Mouse (Mus musculus): ENCODE data around the gene Sh3kbp1.
"Not testable (repeated sequence)": the region's sequence is repeated elsewhere in the genome, so short reads cannot be mapped to it uniquely, and the experiment has no call there.

The Sh3kbp1 gene

GRCm38 (mm10) chrX:159626907-159627587 is at the start of gene Sh3kbp1:
Sh3kbp1 (plus strand) TSS chrX:159627272.
- peaks cover 5% of the 10 kb centered on the region; the same call in 1 of the 2 replicates for H3K4me1 ChIP-seq (replicated peaks; ENCODE audit: low read depth, low read length)
- no peaks in the 10 kb centered on the region for H3K36me3 ChIP-seq (ENCODE audit: insufficient read depth, low read length)
- no peak for TF ChIP-seq CTCF (conservative IDR thresholded peaks at IDR 0.05; ENCODE audit: low read length)
- no peak for TF ChIP-seq POU5F1 (IDR thresholded peaks at IDR 0.05; ENCODE audit: borderline replicate concordance, low read length)
- TF ChIP-seq NANOG (IDR thresholded peaks at IDR 0.05; ENCODE audit: borderline replicate concordance, low read length) = no peak
- H3K9me3 ChIP-seq (ENCODE audit: low read length) = no peaks in the 10 kb centered on the region
- H3K27me3 ChIP-seq (ENCODE audit: insufficient read depth, low read length) = peaks cover 43% of the 10 kb centered on the region
- H3K4me3 ChIP-seq (replicated peaks; ENCODE audit: low read length) = peak within 1 kb of the TSS; percentile 86

GRCm38 (mm10) chrX:159584738-159585137 is 42.3 kb upstream of the Sh3kbp1 start:
- H3K36me3 ChIP-seq (ENCODE audit: insufficient read depth, low read length) = peaks cover 48% of the 10 kb centered on the region
- not testable (repeated sequence) for H3K4me3 ChIP-seq (replicated peaks; ENCODE audit: low read length); H3K9me3 ChIP-seq (ENCODE audit: low read length); H3K4me1 ChIP-seq (replicated peaks; ENCODE audit: low read depth, low read length); H3K27me3 ChIP-seq (ENCODE audit: insufficient read depth, low read length)

- Histone ChIP-seq H3K4me1 (replicated peaks; ENCODE audit: low read depth, low read length) (no peaks in the 10 kb centered on the region), H3K4me3 (replicated peaks; ENCODE audit: low read length) (no peak overlapping the region), H3K27me3 (ENCODE audit: insufficient read depth, low read length) (no peaks in the 10 kb centered on the region), H3K9me3 (ENCODE audit: low read length) (no peaks in the 10 kb centered on the region), H3K36me3 (ENCODE audit: insufficient read depth, low read length) (peaks cover 45% of the 10 kb centered on the region)
- TF ChIP-seq CTCF (conservative IDR thresholded peaks at IDR 0.05; ENCODE audit: low read length) = no peak
- TF ChIP-seq POU5F1 (IDR thresholded peaks at IDR 0.05; ENCODE audit: borderline replicate concordance, low read length) = no peak
- TF ChIP-seq NANOG (IDR thresholded peaks at IDR 0.05; ENCODE audit: borderline replicate concordance, low read length) = no peak
These were observed 35.4 kb upstream of the Sh3kbp1 start for GRCm38 (mm10) chrX:159591633-159592032.

GRCm38 (mm10) chrX:159597502-159597901 is 29.6 kb upstream of the Sh3kbp1 start:
- TF ChIP-seq NANOG (IDR thresholded peaks at IDR 0.05; ENCODE audit: borderline replicate concordance, low read length) (no peak), POU5F1 (IDR thresholded peaks at IDR 0.05; ENCODE audit: borderline replicate concordance, low read length) (no peak), CTCF (conservative IDR thresholded peaks at IDR 0.05; ENCODE audit: low read length) (no peak)
- Histone ChIP-seq H3K27me3 (ENCODE audit: insufficient read depth, low read length) (no peaks in the 10 kb centered on the region), H3K36me3 (ENCODE audit: insufficient read depth, low read length) (peaks cover 9% of the 10 kb centered on the region), H3K4me1 (replicated peaks; ENCODE audit: low read depth, low read length) (no peaks in the 10 kb centered on the region), H3K4me3 (replicated peaks; ENCODE audit: low read length) (no peak overlapping the region), H3K9me3 (ENCODE audit: low read length) (no peaks in the 10 kb centered on the region)

- Histone ChIP-seq H3K27me3 (ENCODE audit: insufficient read depth, low read length) (no peaks in the 10 kb centered on the region), H3K36me3 (ENCODE audit: insufficient read depth, low read length) (no peaks in the 10 kb centered on the region), H3K4me3 (replicated peaks; ENCODE audit: low read length) (no peak overlapping the region), H3K4me1 (replicated peaks; ENCODE audit: low read depth, low read length) (no peaks in the 10 kb centered on the region), H3K9me3 (ENCODE audit: low read length) (no peaks in the 10 kb centered on the region)
- TF ChIP-seq CTCF (conservative IDR thresholded peaks at IDR 0.05; ENCODE audit: low read length) (no peak), NANOG (IDR thresholded peaks at IDR 0.05; ENCODE audit: borderline replicate concordance, low read length) (no peak), POU5F1 (IDR thresholded peaks at IDR 0.05; ENCODE audit: borderline replicate concordance, low read length) (no peak)
These were observed 22.2 kb upstream of the Sh3kbp1 start for GRCm38 (mm10) chrX:159604832-159605231.

- H3K36me3 ChIP-seq (ENCODE audit: insufficient read depth, low read length) = no peaks in the 10 kb centered on the region
These were observed 20.1 kb upstream of the Sh3kbp1 start for GRCm38 (mm10) chrX:159606936-159607335.

GRCm38 (mm10) chrX:159626208-159626906 is 715 bp upstream of the Sh3kbp1 start:
- no peaks in the 10 kb centered on the region for H3K9me3 ChIP-seq (ENCODE audit: low read length)
- TF ChIP-seq NANOG (IDR thresholded peaks at IDR 0.05; ENCODE audit: borderline replicate concordance, low read length) (no peak), POU5F1 (IDR thresholded peaks at IDR 0.05; ENCODE audit: borderline replicate concordance, low read length) (no peak)
- peaks cover 43% of the 10 kb centered on the region for H3K27me3 ChIP-seq (ENCODE audit: insufficient read depth, low read length)
- peaks cover 5% of the 10 kb centered on the region; the same call in 1 of the 2 replicates for H3K4me1 ChIP-seq (replicated peaks; ENCODE audit: low read depth, low read length)
- H3K4me3 ChIP-seq (replicated peaks; ENCODE audit: low read length) = peak overlapping the region; percentile 86
- no peaks in the 10 kb centered on the region for H3K36me3 ChIP-seq (ENCODE audit: insufficient read depth, low read length)

More at GRCm38 (mm10) chrX:159606936-159607335, 20.1 kb upstream of the Sh3kbp1 start:
- no peaks in the 10 kb centered on the region for H3K9me3 ChIP-seq (ENCODE audit: low read length)
- H3K27me3 ChIP-seq (ENCODE audit: insufficient read depth, low read length) = no peaks in the 10 kb centered on the region
- no peaks in the 10 kb centered on the region for H3K4me1 ChIP-seq (replicated peaks; ENCODE audit: low read depth, low read length)
- no peak for TF ChIP-seq NANOG (IDR thresholded peaks at IDR 0.05; ENCODE audit: borderline replicate concordance, low read length)
- peak; percentile 54 for TF ChIP-seq CTCF (conservative IDR thresholded peaks at IDR 0.05; ENCODE audit: low read length)
- TF ChIP-seq POU5F1 (IDR thresholded peaks at IDR 0.05; ENCODE audit: borderline replicate concordance, low read length) = no peak
- no peak overlapping the region for H3K4me3 ChIP-seq (replicated peaks; ENCODE audit: low read length)

GRCm38 (mm10) chrX:159627588-159628566 is 805 bp downstream of the Sh3kbp1 start:
- TF ChIP-seq CTCF (conservative IDR thresholded peaks at IDR 0.05; ENCODE audit: low read length) = no peak
- no peak for TF ChIP-seq NANOG (IDR thresholded peaks at IDR 0.05; ENCODE audit: borderline replicate concordance, low read length)
- no peak for TF ChIP-seq POU5F1 (IDR thresholded peaks at IDR 0.05; ENCODE audit: borderline replicate concordance, low read length)
- peak overlapping the region; percentile 86 for H3K4me3 ChIP-seq (replicated peaks; ENCODE audit: low read length)
- H3K36me3 ChIP-seq (ENCODE audit: insufficient read depth, low read length) = no peaks in the 10 kb centered on the region
- H3K9me3 ChIP-seq (ENCODE audit: low read length) = no peaks in the 10 kb centered on the region
- peaks cover 43% of the 10 kb centered on the region for H3K27me3 ChIP-seq (ENCODE audit: insufficient read depth, low read length)
- H3K4me1 ChIP-seq (replicated peaks; ENCODE audit: low read depth, low read length) = peaks cover 5% of the 10 kb centered on the region; the same call in 1 of the 2 replicates

Data from E14TG2a.4 (cell line).